In the genomic region with DNA sequence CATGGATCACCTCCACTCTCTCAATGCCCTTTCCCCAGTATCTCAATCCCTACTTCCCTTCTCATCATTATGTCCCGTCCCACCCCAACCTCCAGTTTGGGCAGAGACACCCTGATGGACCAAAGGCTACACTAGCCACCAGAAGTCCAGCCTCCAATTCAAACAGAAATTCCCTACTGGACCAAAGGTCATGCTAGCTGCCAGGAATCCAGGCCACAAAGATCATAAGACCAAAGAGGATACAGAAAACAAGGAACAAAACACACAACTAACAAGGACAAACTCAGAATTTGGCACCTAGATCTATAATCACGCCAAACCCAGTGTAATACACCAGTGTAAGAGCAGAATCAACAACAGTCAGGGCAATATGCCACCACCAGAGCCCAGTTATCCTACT, we compare ENCODE assay signal across 28 mouse cellular contexts. TPM values are rescaled to one million over a fixed set of nuclear protein-coding genes. Genes with fewer than 3 reads are reported as not detected.
DNase-seq lines count a peak whose midpoint lies in the region; ATAC-seq lines count a peak whose summit lies in the region.
"Had no signal": no experiment of that assay in that cellular context is flagged by ENCODE, and none has a peak within 500 bp of the region (broad histone marks: within the 10 kb centered on the region; RNA-seq: fewer than 3 reads in every experiment).

No protein-coding gene starts in this region.

- DNase-seq in kidney, adult 8-10 months, result peak; percentile 51 to 70
- DNase-seq in kidney, postnatal 10 days, result no peak
- peak; percentile 26 to 63 for DNase-seq in kidney, postnatal 25 days
- DNase-seq in liver, embryonic 13.5 days, result no peak
- DNase-seq in thymus, postnatal 0 days (ENCODE audit: low spot score), result no peak
- DNase-seq in embryo, embryonic 10.5 days (ENCODE audit: low spot score), result no peak
- no peak for DNase-seq in spleen, adult 18-20 months
- DNase-seq: cerebellum, adult 11-12 months; cerebellum, postnatal 10 days; heart, postnatal 36 days; lung, adult 18-20 months; lung, postnatal 10 days; retina, postnatal 1 day; right cerebral cortex, postnatal 25 days; thymus, postnatal 14 days had no signal

- H3K27ac ChIP-seq in liver, embryonic 13.5 days, result peak overlapping the region; percentile 30; the same call in 1 of the 2 replicates
- H3K27ac ChIP-seq: heart, embryonic 15.5 days; hindbrain, embryonic 15.5 days; limb, embryonic 10.5 days; midbrain, embryonic 10.5 days; neural tube, embryonic 13.5 days had no signal

- peak; percentile 58 for ATAC-seq in liver, embryonic 13.5 days (ENCODE audit: low read depth)
- ATAC-seq: midbrain, embryonic 16.5 days had no signal

- no peak overlapping the region for H3K4me3 ChIP-seq in liver, embryonic 13.5 days (replicated peaks)
- H3K4me3 ChIP-seq: heart, embryonic 15.5 days; hindbrain, embryonic 15.5 days; limb, embryonic 10.5 days; midbrain, embryonic 10.5 days; myocyte; neural tube, embryonic 13.5 days had no signal

- peaks cover 21% of the 10 kb centered on the region for H3K4me1 ChIP-seq in liver, embryonic 13.5 days (replicated peaks)
- H3K4me1 ChIP-seq: heart, embryonic 15.5 days; hindbrain, embryonic 15.5 days; limb, embryonic 10.5 days; midbrain, embryonic 10.5 days; neural tube, embryonic 13.5 days had no signal

- 60% methylated on average over 2 of the region's 2 CpGs for WGBS in liver, embryonic 13.5 days (ENCODE audit: insufficient replicate concordance)

- no peak overlapping the region for H3K9ac ChIP-seq in liver, embryonic 13.5 days
- H3K9ac ChIP-seq: heart, embryonic 15.5 days; hindbrain, embryonic 15.5 days; neural tube, embryonic 13.5 days had no signal

- no peaks in the 10 kb centered on the region for H3K9me3 ChIP-seq in liver, embryonic 13.5 days (replicated peaks)
- H3K9me3 ChIP-seq: heart, embryonic 15.5 days; hindbrain, embryonic 15.5 days; limb, embryonic 10.5 days; midbrain, embryonic 10.5 days; neural tube, embryonic 13.5 days had no signal

- 0 out of 2 replicates have a peak, but pooled peaks cover 10% of the 10 kb centered on the region for H3K27me3 ChIP-seq in liver, embryonic 13.5 days
- H3K27me3 ChIP-seq: heart, embryonic 15.5 days; hindbrain, embryonic 15.5 days; neural tube, embryonic 13.5 days had no signal

- no peak overlapping the region for H3K4me2 ChIP-seq in liver, embryonic 13.5 days
- H3K4me2 ChIP-seq: heart, embryonic 15.5 days; hindbrain, embryonic 15.5 days; neural tube, embryonic 13.5 days had no signal

- no peaks in the 10 kb centered on the region for H3K36me3 ChIP-seq in liver, embryonic 13.5 days
- H3K36me3 ChIP-seq: heart, embryonic 15.5 days; hindbrain, embryonic 15.5 days; limb, embryonic 10.5 days; midbrain, embryonic 10.5 days; neural tube, embryonic 13.5 days had no signal

RNA-seq across cellular contexts. Expression of gene Dpep2nb, which starts 6.8 kb away (rescaled TPM):
- polyA plus RNA-seq in liver, embryonic 13.5 days (2015; fragmentation: Nextera tagmentation; extraction: Ambion mirVana), result not detected in 2 replicates
- 0.20 TPM in 1 of 2 replicates, not detected in the other for polyA plus RNA-seq in thymus, postnatal 0 days (2015; fragmentation: Nextera tagmentation; extraction: Ambion mirVana)
- polyA plus RNA-seq: embryonic facial prominence, embryonic 11.5 days; forebrain, embryonic 11.5 days; heart, embryonic 15.5 days; hindbrain, embryonic 15.5 days; intestine, embryonic 14.5 days; limb, embryonic 10.5 days; myocyte; spleen, adult 2 months had no signal

RNA-seq across cellular contexts. Expression of gene Dus2, which starts 7.8 kb away (rescaled TPM):
- 13.3 and 14.4 TPM in 2 replicates for polyA plus RNA-seq in liver, embryonic 13.5 days (2015; fragmentation: Nextera tagmentation; extraction: Ambion mirVana)
- polyA plus RNA-seq in thymus, postnatal 0 days (2015; fragmentation: Nextera tagmentation; extraction: Ambion mirVana), result 25.6 TPM in 2 replicates

RNA-seq across cellular contexts. Expression of gene Ddx28, which starts 12.7 kb away (rescaled TPM):
- polyA plus RNA-seq in liver, embryonic 13.5 days (2015; fragmentation: Nextera tagmentation; extraction: Ambion mirVana), result 12.9 and 13.2 TPM in 2 replicates
- 21.3 and 21.7 TPM in 2 replicates for polyA plus RNA-seq in thymus, postnatal 0 days (2015; fragmentation: Nextera tagmentation; extraction: Ambion mirVana)

RNA-seq across cellular contexts. Expression of gene Dpep3, which starts 19.7 kb away (rescaled TPM):
- not detected in 2 replicates for polyA plus RNA-seq in liver, embryonic 13.5 days (2015; fragmentation: Nextera tagmentation; extraction: Ambion mirVana)
- not detected in 2 replicates for polyA plus RNA-seq in thymus, postnatal 0 days (2015; fragmentation: Nextera tagmentation; extraction: Ambion mirVana)
- polyA plus RNA-seq: C2C12; cortical plate, adult 2 months; embryonic facial prominence, embryonic 11.5 days; forebrain, embryonic 11.5 days; heart, embryonic 15.5 days; hindbrain, embryonic 15.5 days; intestine, embryonic 14.5 days; limb, embryonic 10.5 days; midbrain, embryonic 10.5 days; midbrain, embryonic 16.5 days; myocyte; neural tube, embryonic 13.5 days had no signal

RNA-seq across cellular contexts. Expression of gene Slc12a4, which starts 33.1 kb away (rescaled TPM):
- 12.6 and 13.1 TPM in 2 replicates for polyA plus RNA-seq in liver, embryonic 13.5 days (2015; fragmentation: Nextera tagmentation; extraction: Ambion mirVana)
- polyA plus RNA-seq in thymus, postnatal 0 days (2015; fragmentation: Nextera tagmentation; extraction: Ambion mirVana), result 17.5 and 18.6 TPM in 2 replicates

Comparison
In these comparisons a context has a peak if more than half of its experiments do, and no peak if none do; other contexts are left out.
1. DNase-seq: peak in kidney, adult 8-10 months (2 of 2) and kidney, postnatal 25 days (2 of 2); none in kidney, postnatal 10 days (single experiment), liver, embryonic 13.5 days (single experiment), thymus, postnatal 0 days (single experiment), embryo, embryonic 10.5 days (single experiment) and spleen, adult 18-20 months (0 of 2).